Mouse (Mus musculus): ENCODE data around the gene Prr13. TPM values are rescaled to one million over a fixed set of nuclear protein-coding genes. Genes with fewer than 3 reads are reported as not detected.

The Prr13 gene
- polyA plus RNA-seq, 1 experiment from 2014 or later, result 85.8 TPM

GRCm38 (mm10) chr15:102468675-102469370, 10.0 kb downstream of the Prr13 start:
- Histone ChIP-seq H3K36me3 (ENCODE audit: control insufficient read depth, insufficient read depth, low read length) (no peaks in the 10 kb centered on the region), H3K27ac (ENCODE audit: low read depth, low read length) (no peak overlapping the region), H3K9me3 (ENCODE audit: control insufficient read depth, low read length) (no peaks in the 10 kb centered on the region), H3K9ac (replicated peaks; ENCODE audit: low read depth, low read length) (no peak overlapping the region), H3K4me3 (ENCODE audit: low read depth, low read length) (no peak overlapping the region), H3K27me3 (ENCODE audit: control insufficient read depth, insufficient read depth, low read length) (no peaks in the 10 kb centered on the region), H3K4me1 (ENCODE audit: control insufficient read depth, insufficient read depth, low read length) (peaks cover 6% of the 10 kb centered on the region), H3K4me2 (ENCODE audit: low read depth, low read length) (no peak overlapping the region)
- ATAC-seq (ENCODE audit: low read depth), result no peak
- 96% methylated on average over 9 of the region's 9 CpGs for WGBS

- Histone ChIP-seq H3K9me3 (ENCODE audit: control insufficient read depth, low read length) (no peaks in the 10 kb centered on the region), H3K27me3 (ENCODE audit: control insufficient read depth, insufficient read depth, low read length) (no peaks in the 10 kb centered on the region), H3K4me3 (ENCODE audit: low read depth, low read length) (peak within 1 kb of the TSS; percentile 81), H3K9ac (replicated peaks; ENCODE audit: low read depth, low read length) (peak within 1 kb of the TSS; percentile 90), H3K36me3 (ENCODE audit: control insufficient read depth, insufficient read depth, low read length) (peaks cover 9% of the 10 kb centered on the region; the same call in 1 of the 2 replicates), H3K4me1 (ENCODE audit: control insufficient read depth, insufficient read depth, low read length) (peaks cover 6% of the 10 kb centered on the region), H3K27ac (ENCODE audit: low read depth, low read length) (peak within 1 kb of the TSS; percentile 93), H3K4me2 (ENCODE audit: low read depth, low read length) (peak within 1 kb of the TSS; percentile 65)
- ATAC-seq (ENCODE audit: low read depth), result peak; percentile 99
- 1% methylated on average over 33 of the region's 40 CpGs for WGBS
Observed at GRCm38 (mm10) chr15:102470183-102470604, 11.4 kb downstream of the Prr13 start, which contains the start of gene Pcbp2. Gene Pcbp2 (plus strand): TSS chr15:102470539.

- Histone ChIP-seq H3K9ac (replicated peaks; ENCODE audit: low read depth, low read length) (peak overlapping the region; percentile 90), H3K4me1 (ENCODE audit: control insufficient read depth, insufficient read depth, low read length) (peaks cover 6% of the 10 kb centered on the region), H3K27ac (ENCODE audit: low read depth, low read length) (peak overlapping the region; percentile 93), H3K4me3 (ENCODE audit: low read depth, low read length) (peak overlapping the region; percentile 81), H3K4me2 (ENCODE audit: low read depth, low read length) (peak overlapping the region; percentile 65), H3K9me3 (ENCODE audit: control insufficient read depth, low read length) (no peaks in the 10 kb centered on the region), H3K27me3 (ENCODE audit: control insufficient read depth, insufficient read depth, low read length) (no peaks in the 10 kb centered on the region), H3K36me3 (ENCODE audit: control insufficient read depth, insufficient read depth, low read length) (peaks cover 14% of the 10 kb centered on the region; the same call in 1 of the 2 replicates)
- peak; percentile 67 for ATAC-seq (ENCODE audit: low read depth)
- 0% methylated on average over 37 of the region's 67 CpGs for WGBS
Observed at GRCm38 (mm10) chr15:102470605-102471294, 11.9 kb downstream of the Prr13 start.

- peak overlapping the region; percentile 81 for H3K4me3 ChIP-seq (ENCODE audit: low read depth, low read length)
- H3K9me3 ChIP-seq (ENCODE audit: control insufficient read depth, low read length), result no peaks in the 10 kb centered on the region
- H3K4me2 ChIP-seq (ENCODE audit: low read depth, low read length), result peak overlapping the region; percentile 65
- H3K4me1 ChIP-seq (ENCODE audit: control insufficient read depth, insufficient read depth, low read length), result peaks cover 6% of the 10 kb centered on the region
- 1% methylated on average over 10 of the region's 10 CpGs for WGBS
- peak overlapping the region; percentile 90 for H3K9ac ChIP-seq (replicated peaks; ENCODE audit: low read depth, low read length)
- peaks cover 19% of the 10 kb centered on the region; the same call in 1 of the 2 replicates for H3K36me3 ChIP-seq (ENCODE audit: control insufficient read depth, insufficient read depth, low read length)
- ATAC-seq (ENCODE audit: low read depth), result no peak
- H3K27me3 ChIP-seq (ENCODE audit: control insufficient read depth, insufficient read depth, low read length), result no peaks in the 10 kb centered on the region
- H3K27ac ChIP-seq (ENCODE audit: low read depth, low read length), result peak overlapping the region; percentile 93
Observed at GRCm38 (mm10) chr15:102471295-102471645, 12.4 kb downstream of the Prr13 start.

GRCm38 (mm10) chr15:102471727-102472126, 12.9 kb downstream of the Prr13 start:
- no peak for ATAC-seq (ENCODE audit: low read depth)
- H3K27ac ChIP-seq (ENCODE audit: low read depth, low read length), result no peak overlapping the region
- H3K9ac ChIP-seq (replicated peaks; ENCODE audit: low read depth, low read length), result no peak overlapping the region; the same call in 1 of the 2 replicates
- H3K27me3 ChIP-seq (ENCODE audit: control insufficient read depth, insufficient read depth, low read length), result no peaks in the 10 kb centered on the region
- H3K4me3 ChIP-seq (ENCODE audit: low read depth, low read length), result peak overlapping the region; percentile 81
- peaks cover 23% of the 10 kb centered on the region for H3K36me3 ChIP-seq (ENCODE audit: control insufficient read depth, insufficient read depth, low read length)
- H3K4me1 ChIP-seq (ENCODE audit: control insufficient read depth, insufficient read depth, low read length), result peaks cover 6% of the 10 kb centered on the region
- H3K4me2 ChIP-seq (ENCODE audit: low read depth, low read length), result peak overlapping the region; percentile 65
- no peaks in the 10 kb centered on the region for H3K9me3 ChIP-seq (ENCODE audit: control insufficient read depth, low read length)

GRCm38 (mm10) chr15:102473246-102473645, 14.4 kb downstream of the Prr13 start:
- WGBS, result 69% methylated on average over 2 of the region's 2 CpGs
- Histone ChIP-seq H3K4me3 (ENCODE audit: low read depth, low read length) (no peak overlapping the region), H3K36me3 (ENCODE audit: control insufficient read depth, insufficient read depth, low read length) (peaks cover 34% of the 10 kb centered on the region), H3K27ac (ENCODE audit: low read depth, low read length) (no peak overlapping the region), H3K4me1 (ENCODE audit: control insufficient read depth, insufficient read depth, low read length) (peaks cover 6% of the 10 kb centered on the region), H3K9ac (replicated peaks; ENCODE audit: low read depth, low read length) (no peak overlapping the region), H3K27me3 (ENCODE audit: control insufficient read depth, insufficient read depth, low read length) (no peaks in the 10 kb centered on the region), H3K4me2 (ENCODE audit: low read depth, low read length) (no peak overlapping the region), H3K9me3 (ENCODE audit: control insufficient read depth, low read length) (no peaks in the 10 kb centered on the region)
- ATAC-seq (ENCODE audit: low read depth), result no peak

GRCm38 (mm10) chr15:102474520-102474919, 15.7 kb downstream of the Prr13 start:
- H3K9me3 ChIP-seq (ENCODE audit: control insufficient read depth, low read length), result no peaks in the 10 kb centered on the region
- no peak overlapping the region for H3K27ac ChIP-seq (ENCODE audit: low read depth, low read length)
- peaks cover 6% of the 10 kb centered on the region for H3K4me1 ChIP-seq (ENCODE audit: control insufficient read depth, insufficient read depth, low read length)
- 94% methylated on average over 2 of the region's 2 CpGs for WGBS
- H3K4me2 ChIP-seq (ENCODE audit: low read depth, low read length), result no peak overlapping the region
- peaks cover 45% of the 10 kb centered on the region for H3K36me3 ChIP-seq (ENCODE audit: control insufficient read depth, insufficient read depth, low read length)
- no peak for ATAC-seq (ENCODE audit: low read depth)
- no peaks in the 10 kb centered on the region for H3K27me3 ChIP-seq (ENCODE audit: control insufficient read depth, insufficient read depth, low read length)
- no peak overlapping the region for H3K9ac ChIP-seq (replicated peaks; ENCODE audit: low read depth, low read length)
- no peak overlapping the region for H3K4me3 ChIP-seq (ENCODE audit: low read depth, low read length)

- ATAC-seq (ENCODE audit: low read depth), result no peak
- Histone ChIP-seq H3K27me3 (ENCODE audit: control insufficient read depth, insufficient read depth, low read length) (no peaks in the 10 kb centered on the region), H3K9ac (replicated peaks; ENCODE audit: low read depth, low read length) (no peak overlapping the region), H3K4me2 (ENCODE audit: low read depth, low read length) (no peak overlapping the region), H3K4me1 (ENCODE audit: control insufficient read depth, insufficient read depth, low read length) (no peaks in the 10 kb centered on the region), H3K36me3 (ENCODE audit: control insufficient read depth, insufficient read depth, low read length) (peaks cover 78% of the 10 kb centered on the region), H3K4me3 (ENCODE audit: low read depth, low read length) (no peak overlapping the region), H3K27ac (ENCODE audit: low read depth, low read length) (no peak overlapping the region), H3K9me3 (ENCODE audit: control insufficient read depth, low read length) (no peaks in the 10 kb centered on the region)
- 93% methylated on average over 3 of the region's 3 CpGs for WGBS
Observed at GRCm38 (mm10) chr15:102483136-102483535, 24.3 kb downstream of the Prr13 start.

- WGBS, result 92% methylated on average over 12 of the region's 12 CpGs
- peaks cover 87% of the 10 kb centered on the region for H3K36me3 ChIP-seq (ENCODE audit: control insufficient read depth, insufficient read depth, low read length)
- H3K9me3 ChIP-seq (ENCODE audit: control insufficient read depth, low read length), result no peaks in the 10 kb centered on the region
- no peaks in the 10 kb centered on the region for H3K27me3 ChIP-seq (ENCODE audit: control insufficient read depth, insufficient read depth, low read length)
- H3K27ac ChIP-seq (ENCODE audit: low read depth, low read length), result no peak overlapping the region
- no peak overlapping the region for H3K4me3 ChIP-seq (ENCODE audit: low read depth, low read length)
- H3K4me2 ChIP-seq (ENCODE audit: low read depth, low read length), result no peak overlapping the region
- ATAC-seq (ENCODE audit: low read depth), result no peak
- no peak overlapping the region for H3K9ac ChIP-seq (replicated peaks; ENCODE audit: low read depth, low read length)
- no peaks in the 10 kb centered on the region for H3K4me1 ChIP-seq (ENCODE audit: control insufficient read depth, insufficient read depth, low read length)
Observed at GRCm38 (mm10) chr15:102485853-102486252, 27.0 kb downstream of the Prr13 start.

Data from neural tube, embryonic 14.5 days (tissue).